Mouse (Mus musculus): Measurements from ENCODE around the gene Smg6.

DNA sequence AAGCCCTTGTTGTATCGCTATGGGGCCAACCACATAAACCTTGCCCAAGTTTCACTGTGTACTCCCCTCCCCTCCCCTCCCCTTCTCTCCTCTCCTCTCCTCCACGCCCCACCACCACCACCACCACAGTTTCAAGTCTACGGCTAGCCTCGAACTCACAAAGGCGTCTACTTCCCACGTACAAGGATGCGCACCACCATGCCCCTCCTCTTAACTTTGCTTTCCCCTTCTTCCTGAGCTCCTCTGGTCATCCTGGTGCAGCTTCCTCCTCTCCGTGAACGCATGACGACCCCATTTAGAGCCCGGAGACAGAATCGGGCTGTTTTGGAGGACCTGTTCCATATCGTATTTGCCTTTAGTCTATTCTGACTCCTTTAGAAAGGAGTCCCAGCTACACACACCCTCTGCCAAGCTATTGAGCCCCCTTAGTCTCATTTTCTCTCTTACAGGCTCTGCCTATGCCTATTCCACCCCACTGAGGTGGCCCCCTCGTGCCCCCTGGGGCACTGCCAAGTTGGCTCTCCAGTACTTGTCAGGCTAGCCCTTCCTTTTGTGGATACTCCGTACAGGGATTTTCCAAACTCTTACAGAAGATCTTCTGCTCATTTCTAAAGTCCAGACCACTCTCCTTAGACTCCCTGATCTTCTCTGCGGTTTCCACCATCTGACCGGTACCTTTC, 245.7 kb downstream of the Smg6 start:
- TF ChIP-seq CTCF (IDR thresholded peaks at IDR 0.05; ENCODE audit: insufficient read depth, low read length) = no peak
- TF ChIP-seq POLR2A (IDR thresholded peaks at IDR 0.05; ENCODE audit: borderline replicate concordance, extremely low read depth, low read depth, low read length) = no peak

All from lung, adult 2 months (tissue).